Mouse (Mus musculus) CH12.LX (cell line): Measurements from ENCODE around the gene Mrpl41.
A peak's percentile ranks its signal among the peaks of the same experiment; 100 is the strongest.

ENCODE experiments used
- CTCF ChIP-seq, 2 experiments: IDR thresholded peaks in 1 of 2; conservative IDR thresholded peaks in 1 of 2; 2 replicates each; pipeline ENCODE4 v1.5.1; 2011 to 2012; ENCODE audit warnings: low read depth in 2 of 2, low read length in 2 of 2, improper control_type of control experiment in 1 of 2, inconsistent platforms in 1 of 2, mild to moderate bottlenecking in 1 of 2, moderate library complexity in 1 of 2
- ELF1 ChIP-seq: IDR thresholded peaks from 2 replicates; pipeline ENCODE4 v1.6.1; 2014; ENCODE audit warnings: low read depth, mild to moderate bottlenecking, inconsistent platforms, low read length, improper control_type of control experiment
- MAFK ChIP-seq: IDR thresholded peaks from 2 replicates; pipeline ENCODE4 v1.6.1; 2011; ENCODE audit warnings: low read length, improper control_type of control experiment; ENCODE audit not compliant: insufficient replicate concordance
- MYC ChIP-seq: IDR thresholded peaks from 2 replicates; pipeline ENCODE4 v1.6.1; 2011; ENCODE audit warnings: low read depth, mild to moderate bottlenecking, improper control_type of control experiment, low read length
- POLR2A ChIP-seq: IDR thresholded peaks from 2 replicates; pipeline ENCODE4 v1.6.1; 2011; ENCODE audit warnings: low read depth, mild to moderate bottlenecking, improper control_type of control experiment, low read length
- TCF12 ChIP-seq: IDR thresholded peaks from 2 replicates; pipeline ENCODE4 v1.6.1; 2014; ENCODE audit warnings: low read depth, mild to moderate bottlenecking, inconsistent platforms, low read length, improper control_type of control experiment
- ZC3H11A ChIP-seq: IDR thresholded peaks from 2 replicates; pipeline ENCODE4 v1.6.1; 2012; ENCODE audit warnings: low read depth, mild to moderate bottlenecking, inconsistent platforms, low read length, improper control_type of control experiment
- ZKSCAN1 ChIP-seq: IDR thresholded peaks from 2 replicates; pipeline ENCODE4 v1.6.1; 2012; ENCODE audit warnings: low read depth, inconsistent platforms, low read length, improper control_type of control experiment, borderline replicate concordance
- ZMIZ1 ChIP-seq: IDR thresholded peaks from 2 replicates; pipeline ENCODE4 v1.6.1; 2012; ENCODE audit warnings: low read depth, mild to moderate bottlenecking, inconsistent platforms, low read length, improper control_type of control experiment

GRCm38 (mm10) chr2:24960910-24961309, 14.0 kb downstream of the Mrpl41 start:
- TF ChIP-seq ZC3H11A (no peak), CTCF (conservative IDR thresholded peaks at IDR 0.05 in 1 of 2, IDR thresholded peaks at IDR 0.05 in 1 of 2; ENCODE audit: low read depth in 2 of 2, low read length in 2 of 2) (peak; percentile 27 to 62; a peak in 3 of 4 replicates), POLR2A (no peak), TCF12 (peak; percentile 28; the same call in 1 of the 2 replicates), ZKSCAN1 (no peak), MAFK (no peak), ZMIZ1 (no peak), ELF1 (no peak), MYC (no peak)
